Mouse (Mus musculus) erythroblast, embryonic 14.5 days (primary cell): ENCODE results near the gene Tfam.

Experiments used
- GATA1 ChIP-seq: IDR thresholded peaks from 2 replicates; pipeline ENCODE4 v1.6.1; 2012; ENCODE audit warnings: low read length, inconsistent platforms, mixed read lengths
- TAL1 ChIP-seq: IDR thresholded peaks from 3 replicates; pipeline ENCODE4 v1.6.1; 2012; ENCODE audit warnings: low read length, inconsistent platforms, mixed read lengths

- TF ChIP-seq GATA1: no peak
- TF ChIP-seq TAL1: no peak
Measured at GRCm38 (mm10) chr10:71265067-71265466, 27.0 kb upstream of the Tfam start.
